Mouse (Mus musculus): ENCODE results near the gene Cd93. TPM values are rescaled to one million over a fixed set of nuclear protein-coding genes. Genes with fewer than 3 reads are reported as not detected.

Cd93 gene
- polyA plus RNA-seq, 1 experiment from 2014 or later: 8.3 TPM

DNA sequence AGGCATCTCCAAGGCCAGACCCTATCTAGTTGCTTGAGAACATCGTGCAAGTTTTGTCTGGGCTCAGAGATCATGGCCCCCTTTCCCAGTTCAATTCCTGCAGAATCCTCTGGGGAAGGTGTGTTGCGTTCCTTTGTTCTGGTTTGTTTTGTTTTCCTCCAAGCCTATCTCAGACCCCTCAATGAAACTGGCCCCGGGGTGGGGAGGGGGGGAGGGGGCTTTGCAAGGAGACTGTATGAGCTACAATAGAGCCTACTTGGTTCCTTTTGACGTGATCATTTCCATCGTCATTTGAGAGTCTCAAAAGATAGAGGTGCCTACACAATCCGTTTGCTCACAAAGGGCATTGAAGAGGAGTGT is 34.6 kb downstream of the Cd93 start:
- no peak overlapping the region for H3K9ac ChIP-seq (ENCODE audit: low read depth, low read length)
- 0 out of 2 replicates have a peak, but pooled peaks have one; percentile 3 for ATAC-seq
- no peaks in the 10 kb centered on the region for H3K36me3 ChIP-seq (ENCODE audit: control insufficient read depth, insufficient read depth, low read length)
- H3K4me3 ChIP-seq (ENCODE audit: low read length): no peak overlapping the region
- H3K27ac ChIP-seq (ENCODE audit: low read length): peak overlapping the region; percentile 20; the same call in 1 of the 2 replicates
- peaks cover 17% of the 10 kb centered on the region for H3K4me1 ChIP-seq (ENCODE audit: control insufficient read depth, insufficient read depth, low read length)
- peak overlapping the region; percentile 83 for H3K4me2 ChIP-seq (ENCODE audit: low read depth, low read length)
- H3K9me3 ChIP-seq (ENCODE audit: control insufficient read depth, low read length): no peaks in the 10 kb centered on the region
- 31% methylated on average over 6 of the region's 6 CpGs for WGBS
- peaks cover 7% of the 10 kb centered on the region; the same call in 1 of the 2 replicates for H3K27me3 ChIP-seq (replicated peaks; ENCODE audit: control insufficient read depth, insufficient read depth, low read length)

DNA sequence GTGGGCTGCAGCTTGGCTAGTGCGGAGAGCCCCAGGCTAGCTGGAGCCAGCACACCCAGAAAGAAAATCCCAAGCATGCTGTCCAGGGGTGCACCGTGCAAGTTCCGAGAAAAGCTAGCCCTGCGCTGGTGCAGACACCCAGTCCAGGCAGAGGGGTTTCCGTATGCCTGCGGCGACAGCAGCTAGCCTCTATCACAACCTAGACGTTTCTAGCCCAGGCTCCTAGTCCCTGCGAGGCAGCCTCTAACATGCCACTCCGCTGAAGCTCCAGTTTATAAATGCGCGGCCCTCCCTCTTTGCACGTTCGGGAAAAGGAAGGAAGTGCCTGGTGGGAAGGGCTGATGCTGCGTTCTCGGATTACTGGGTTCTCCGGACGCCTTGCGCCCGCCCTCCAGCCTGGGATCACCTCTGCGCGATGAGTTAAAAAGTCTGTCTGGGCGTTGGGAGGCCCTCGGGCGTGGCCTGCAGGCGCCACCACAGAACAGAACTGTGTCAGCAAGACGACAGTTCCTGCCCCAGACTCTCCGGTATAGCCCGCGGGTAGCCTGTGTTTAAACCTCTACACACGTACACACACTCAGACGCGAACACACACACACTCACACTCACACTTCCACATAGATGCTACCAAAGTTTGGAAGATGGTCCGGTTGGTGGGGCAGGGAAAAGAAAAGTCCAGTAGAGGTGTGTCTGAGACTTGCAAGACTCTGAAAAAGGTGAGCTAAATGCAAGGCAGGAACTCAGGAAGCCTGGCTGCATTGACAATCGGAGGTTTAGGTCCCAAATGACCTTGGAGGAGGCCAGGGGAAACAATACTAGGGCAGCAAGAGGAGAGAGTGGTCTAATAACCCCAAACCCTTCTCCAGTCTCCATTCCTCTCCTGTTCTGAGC is 35.2 kb downstream of the Cd93 start, which contains the start of gene Thbd:
Gene Thbd (minus strand): TSS at position 319 of the 891 bp plus-strand sequence.
- no peaks in the 10 kb centered on the region for H3K36me3 ChIP-seq (ENCODE audit: control insufficient read depth, insufficient read depth, low read length)
- H3K4me2 ChIP-seq (ENCODE audit: low read depth, low read length): peak within 1 kb of the TSS; percentile 83
- peaks cover 7% of the 10 kb centered on the region; the same call in 1 of the 2 replicates for H3K27me3 ChIP-seq (replicated peaks; ENCODE audit: control insufficient read depth, insufficient read depth, low read length)
- H3K4me3 ChIP-seq (ENCODE audit: low read length): peak within 1 kb of the TSS; percentile 54
- peak within 1 kb of the TSS; percentile 71 for H3K27ac ChIP-seq (ENCODE audit: low read length)
- H3K9me3 ChIP-seq (ENCODE audit: control insufficient read depth, low read length): no peaks in the 10 kb centered on the region
- ATAC-seq: peak; percentile 81
- peaks cover 17% of the 10 kb centered on the region for H3K4me1 ChIP-seq (ENCODE audit: control insufficient read depth, insufficient read depth, low read length)
- H3K9ac ChIP-seq (ENCODE audit: low read depth, low read length): peak within 1 kb of the TSS; percentile 70
- 4% methylated on average over 35 of the region's 35 CpGs for WGBS

DNA sequence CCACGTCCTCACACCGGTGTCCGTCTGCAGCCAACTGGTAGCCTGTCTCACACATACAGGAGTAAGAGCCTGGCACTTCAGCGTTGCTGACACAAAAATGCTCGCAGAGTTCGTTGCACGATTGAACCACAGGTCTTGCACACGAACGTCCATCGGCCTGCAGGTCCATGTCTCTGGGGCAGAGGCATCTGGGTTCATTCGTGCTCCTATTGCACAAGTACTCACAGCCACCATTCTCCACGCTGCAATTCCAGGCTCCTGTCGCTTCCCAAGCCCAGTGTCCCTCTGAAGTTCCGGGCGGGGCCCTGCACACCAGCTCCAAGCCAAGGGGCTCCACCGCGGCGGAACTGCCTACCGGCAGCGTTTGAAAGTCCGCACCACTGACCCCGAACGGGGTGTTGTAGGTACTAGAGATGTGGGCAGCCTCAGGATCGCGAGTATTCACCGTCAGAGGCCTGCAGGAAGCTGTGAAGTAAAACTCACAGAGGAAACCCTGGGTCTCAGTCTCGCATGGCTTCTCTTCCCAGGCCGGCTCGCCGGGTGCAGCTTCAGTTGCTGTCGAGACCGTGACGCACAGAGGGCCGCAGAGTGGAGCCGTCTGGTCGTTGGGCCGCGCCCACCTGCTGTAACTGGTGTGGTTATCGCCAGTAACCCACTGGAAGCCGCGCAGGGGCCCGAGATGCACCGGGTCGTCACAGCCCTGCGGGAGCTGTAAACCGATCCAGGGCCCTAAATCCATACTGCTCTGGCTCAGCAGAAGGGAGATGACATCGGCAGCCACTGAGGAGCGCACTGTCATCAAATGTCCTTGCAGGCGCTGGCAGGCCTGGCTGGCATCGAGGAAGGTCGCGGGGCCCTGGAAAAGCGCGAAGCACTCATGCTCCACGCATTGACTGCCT is 36.1 kb downstream of the Cd93 start:
- Histone ChIP-seq H3K9me3 (ENCODE audit: control insufficient read depth, low read length) (no peaks in the 10 kb centered on the region), H3K36me3 (ENCODE audit: control insufficient read depth, insufficient read depth, low read length) (no peaks in the 10 kb centered on the region), H3K9ac (ENCODE audit: low read depth, low read length) (peak overlapping the region; percentile 70), H3K27me3 (replicated peaks; ENCODE audit: control insufficient read depth, insufficient read depth, low read length) (peaks cover 7% of the 10 kb centered on the region; the same call in 1 of the 2 replicates), H3K4me3 (ENCODE audit: low read length) (peak overlapping the region; percentile 54), H3K27ac (ENCODE audit: low read length) (peak overlapping the region; percentile 71), H3K4me2 (ENCODE audit: low read depth, low read length) (peak overlapping the region; percentile 83), H3K4me1 (ENCODE audit: control insufficient read depth, insufficient read depth, low read length) (peaks cover 20% of the 10 kb centered on the region)
- 8% methylated on average over 55 of the region's 55 CpGs for WGBS
- peak; percentile 39 for ATAC-seq

DNA sequence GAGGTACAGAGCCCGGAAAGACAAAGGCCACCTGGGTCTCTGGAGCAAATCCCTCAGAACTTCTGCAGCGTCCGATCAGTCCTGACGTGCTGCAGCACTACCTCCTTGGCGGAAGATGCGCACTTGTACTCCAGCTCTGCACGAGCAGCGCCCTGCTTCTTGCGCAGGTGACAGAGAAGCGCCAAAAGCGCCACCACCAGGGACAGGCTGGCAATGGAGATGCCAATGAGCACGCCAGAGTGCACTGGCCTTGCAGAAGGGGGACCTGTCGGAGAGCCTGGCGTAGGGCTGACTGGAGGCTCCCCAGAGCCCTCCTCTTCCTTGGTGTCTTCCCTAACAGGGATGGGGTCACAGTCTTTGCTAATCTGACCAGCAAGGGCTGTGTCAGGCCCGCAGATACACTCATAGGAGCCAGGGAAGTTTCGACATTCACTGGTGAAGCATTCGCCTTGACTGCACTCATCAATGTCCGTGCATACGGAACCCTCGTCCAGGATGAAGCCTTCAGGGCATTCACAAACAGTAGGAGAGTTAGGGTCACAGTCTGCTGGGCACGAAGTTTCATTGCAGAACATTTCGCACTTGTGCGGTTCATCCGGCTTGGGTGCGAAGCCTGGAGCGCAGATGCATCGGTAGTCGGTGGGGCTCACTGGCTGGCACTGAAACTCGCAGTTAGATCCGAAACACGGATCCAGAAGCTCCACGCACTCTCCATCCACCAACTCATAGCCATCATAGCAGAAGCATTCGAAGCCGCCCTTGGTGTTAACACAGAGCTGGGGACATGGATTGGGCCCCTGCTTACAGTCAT is 37.0 kb downstream of the Cd93 start:
- peaks cover 20% of the 10 kb centered on the region for H3K4me1 ChIP-seq (ENCODE audit: control insufficient read depth, insufficient read depth, low read length)
- H3K9ac ChIP-seq (ENCODE audit: low read depth, low read length): peak overlapping the region; percentile 70
- ATAC-seq: 0 out of 2 replicates have a peak, but pooled peaks have one; percentile 9
- peak overlapping the region; percentile 71; the same call in 1 of the 2 replicates for H3K27ac ChIP-seq (ENCODE audit: low read length)
- peak overlapping the region; percentile 54 for H3K4me3 ChIP-seq (ENCODE audit: low read length)
- no peaks in the 10 kb centered on the region for H3K9me3 ChIP-seq (ENCODE audit: control insufficient read depth, low read length)
- WGBS: 25% methylated on average over 34 of the region's 34 CpGs
- H3K27me3 ChIP-seq (replicated peaks; ENCODE audit: control insufficient read depth, insufficient read depth, low read length): peaks cover 7% of the 10 kb centered on the region; the same call in 1 of the 2 replicates
- no peaks in the 10 kb centered on the region for H3K36me3 ChIP-seq (ENCODE audit: control insufficient read depth, insufficient read depth, low read length)
- H3K4me2 ChIP-seq (ENCODE audit: low read depth, low read length): peak overlapping the region; percentile 83

DNA sequence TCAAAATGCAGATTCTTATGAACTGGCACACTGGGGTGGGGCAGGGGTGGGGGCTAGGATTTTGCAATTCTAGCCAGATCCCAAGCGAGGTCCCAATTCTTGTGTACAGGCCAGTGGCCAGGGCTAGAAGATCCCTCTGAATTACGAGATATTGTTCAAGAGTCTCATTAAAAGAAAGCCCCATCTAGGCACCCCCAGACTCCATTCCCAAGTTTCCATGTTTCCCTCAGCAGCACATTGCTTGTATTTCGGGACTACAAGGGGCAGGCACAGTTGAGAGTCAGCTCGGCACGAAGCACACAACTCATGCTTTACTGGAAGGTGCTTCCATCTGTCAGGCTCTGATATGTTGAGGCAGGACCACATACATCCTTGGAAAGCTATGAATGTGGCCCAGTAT is 38.5 kb downstream of the Cd93 start:
- H3K4me1 ChIP-seq (ENCODE audit: control insufficient read depth, insufficient read depth, low read length): peaks cover 23% of the 10 kb centered on the region
- H3K4me3 ChIP-seq (ENCODE audit: low read length): peak overlapping the region; percentile 31
- peaks cover 7% of the 10 kb centered on the region; the same call in 1 of the 2 replicates for H3K27me3 ChIP-seq (replicated peaks; ENCODE audit: control insufficient read depth, insufficient read depth, low read length)
- 67% methylated on average over 5 of the region's 5 CpGs for WGBS
- no peaks in the 10 kb centered on the region for H3K36me3 ChIP-seq (ENCODE audit: control insufficient read depth, insufficient read depth, low read length)
- 0 out of 2 replicates have a peak overlapping the region, but pooled peaks have one; percentile 14 for H3K9ac ChIP-seq (ENCODE audit: low read depth, low read length)
- ATAC-seq: no peak
- H3K4me2 ChIP-seq (ENCODE audit: low read depth, low read length): peak overlapping the region; percentile 22
- H3K9me3 ChIP-seq (ENCODE audit: control insufficient read depth, low read length): no peaks in the 10 kb centered on the region
- H3K27ac ChIP-seq (ENCODE audit: low read length): no peak overlapping the region

DNA sequence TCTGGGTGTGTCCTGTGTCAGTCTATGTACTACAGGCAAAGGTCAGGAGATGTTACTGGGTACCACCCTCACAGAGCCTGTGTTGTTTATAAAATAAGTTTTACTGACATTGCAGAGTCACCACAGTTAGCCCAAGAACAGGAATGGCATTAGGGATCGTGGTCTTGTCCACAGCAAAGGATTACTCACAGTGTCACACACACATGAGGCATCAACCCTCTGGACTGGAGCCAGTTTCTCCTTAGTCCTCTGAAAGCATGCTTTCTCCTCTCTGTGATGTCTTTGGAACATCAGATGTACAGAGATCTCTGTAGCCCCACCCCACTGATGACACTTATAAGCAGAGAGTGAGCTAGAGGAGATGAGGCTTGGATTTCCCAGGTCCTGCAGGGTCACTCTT is 41.1 kb downstream of the Cd93 start:
- Histone ChIP-seq H3K4me1 (ENCODE audit: control insufficient read depth, insufficient read depth, low read length) (peaks cover 16% of the 10 kb centered on the region), H3K9ac (ENCODE audit: low read depth, low read length) (no peak overlapping the region), H3K9me3 (ENCODE audit: control insufficient read depth, low read length) (no peaks in the 10 kb centered on the region), H3K4me3 (ENCODE audit: low read length) (no peak overlapping the region), H3K27ac (ENCODE audit: low read length) (no peak overlapping the region), H3K27me3 (replicated peaks; ENCODE audit: control insufficient read depth, insufficient read depth, low read length) (peaks cover 4% of the 10 kb centered on the region; the same call in 1 of the 2 replicates), H3K4me2 (ENCODE audit: low read depth, low read length) (no peak overlapping the region), H3K36me3 (ENCODE audit: control insufficient read depth, insufficient read depth, low read length) (no peaks in the 10 kb centered on the region)
- ATAC-seq: no peak
- WGBS: 71% methylated on average over 1 of the region's 1 CpGs

DNA sequence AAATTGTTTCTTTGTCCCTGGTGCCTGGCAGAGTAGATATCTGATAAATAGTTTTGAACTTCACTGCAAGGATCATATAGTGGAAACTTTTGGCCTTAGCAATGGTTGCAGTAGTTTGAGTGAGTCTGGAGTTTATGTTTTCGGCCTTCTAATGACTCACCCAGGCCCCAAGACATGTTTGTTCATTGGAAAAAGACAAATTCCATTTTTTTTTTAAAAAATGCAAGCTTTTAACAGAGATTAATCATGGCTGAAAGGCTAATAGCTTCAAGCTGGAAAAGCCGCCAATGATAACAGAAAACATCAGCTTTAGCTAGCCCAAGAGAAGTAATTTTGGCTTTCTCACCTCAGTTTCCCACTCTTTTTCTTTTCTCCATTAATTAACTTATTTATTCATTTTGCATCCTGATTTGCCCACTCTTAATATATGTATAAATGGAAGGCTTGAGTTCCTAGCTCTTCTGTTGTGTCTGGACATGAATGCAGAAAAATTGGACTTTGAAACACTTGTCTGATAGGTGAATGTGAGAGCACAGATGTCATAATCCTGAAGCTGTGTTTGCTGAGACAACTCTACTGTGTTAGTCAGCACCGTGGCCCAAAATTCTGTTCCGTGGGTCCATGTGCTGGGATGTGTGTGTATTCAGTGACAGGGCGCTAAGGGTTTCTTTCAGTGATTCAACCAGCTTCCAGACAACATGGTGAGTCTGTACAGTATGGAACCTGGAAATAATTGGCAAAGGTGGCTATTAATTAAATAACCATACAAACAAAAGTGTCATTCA is 44.3 kb downstream of the Cd93 start:
- Histone ChIP-seq H3K27me3 (replicated peaks; ENCODE audit: control insufficient read depth, insufficient read depth, low read length) (peaks cover 13% of the 10 kb centered on the region; the same call in 1 of the 2 replicates), H3K4me3 (ENCODE audit: low read length) (no peak overlapping the region), H3K9ac (ENCODE audit: low read depth, low read length) (no peak overlapping the region), H3K4me2 (ENCODE audit: low read depth, low read length) (no peak overlapping the region), H3K36me3 (ENCODE audit: control insufficient read depth, insufficient read depth, low read length) (no peaks in the 10 kb centered on the region), H3K27ac (ENCODE audit: low read length) (no peak overlapping the region), H3K9me3 (ENCODE audit: control insufficient read depth, low read length) (no peaks in the 10 kb centered on the region), H3K4me1 (ENCODE audit: control insufficient read depth, insufficient read depth, low read length) (peaks cover 19% of the 10 kb centered on the region)
- WGBS: 88% methylated on average over 5 of the region's 5 CpGs
- ATAC-seq: no peak

DNA sequence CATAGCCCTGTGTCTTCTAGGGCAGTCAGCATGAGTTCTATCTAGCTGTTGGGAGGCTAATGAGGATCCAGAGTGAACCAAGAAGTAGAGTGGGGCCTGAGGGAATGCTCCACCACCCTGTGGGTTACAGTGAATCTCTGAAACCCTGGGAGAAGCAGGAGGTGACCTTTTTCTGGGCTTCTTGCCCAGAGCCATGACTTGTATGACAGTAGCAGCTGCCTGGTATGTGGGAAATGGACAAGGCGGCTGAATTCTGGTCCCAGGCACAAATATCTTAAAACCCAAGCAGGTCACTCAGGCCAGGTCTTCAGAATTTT is 45.6 kb downstream of the Cd93 start:
- H3K27me3 ChIP-seq (replicated peaks; ENCODE audit: control insufficient read depth, insufficient read depth, low read length): peaks cover 13% of the 10 kb centered on the region; the same call in 1 of the 2 replicates
- WGBS: 63% methylated on average over 1 of the region's 1 CpGs
- no peak overlapping the region for H3K4me3 ChIP-seq (ENCODE audit: low read length)
- no peak overlapping the region for H3K9ac ChIP-seq (ENCODE audit: low read depth, low read length)
- H3K36me3 ChIP-seq (ENCODE audit: control insufficient read depth, insufficient read depth, low read length): no peaks in the 10 kb centered on the region
- no peaks in the 10 kb centered on the region for H3K9me3 ChIP-seq (ENCODE audit: control insufficient read depth, low read length)
- H3K4me2 ChIP-seq (ENCODE audit: low read depth, low read length): peak overlapping the region; percentile 1; the same call in 1 of the 2 replicates
- no peak for ATAC-seq
- peak overlapping the region; percentile 3 for H3K27ac ChIP-seq (ENCODE audit: low read length)
- H3K4me1 ChIP-seq (ENCODE audit: control insufficient read depth, insufficient read depth, low read length): peaks cover 19% of the 10 kb centered on the region
